Comparison of ENCODE assay signal across 8 mouse cellular contexts in genomic region chr13:56522821-56523167, GRCm38 (mm10). TPM values are rescaled to one million over a fixed set of nuclear protein-coding genes. Genes with fewer than 3 reads are reported as not detected.
DNase-seq lines count a peak whose midpoint lies in the region; ATAC-seq lines count a peak whose summit lies in the region.

No protein-coding gene starts in this region.

- peak overlapping the region; percentile 77 for H3K27ac ChIP-seq in heart, embryonic 10.5 days
- no peak overlapping the region for H3K27ac ChIP-seq in forebrain, embryonic 12.5 days
- H3K27ac ChIP-seq in liver, embryonic 13.5 days = no peak overlapping the region

- no peaks in the 10 kb centered on the region for H3K9me3 ChIP-seq in heart, embryonic 10.5 days
- no peaks in the 10 kb centered on the region for H3K9me3 ChIP-seq in forebrain, embryonic 12.5 days
- H3K9me3 ChIP-seq in liver, embryonic 13.5 days (replicated peaks) = no peaks in the 10 kb centered on the region

- WGBS in heart, embryonic 10.5 days = 6% methylated on average over 8 of the region's 8 CpGs
- WGBS in forebrain, embryonic 12.5 days = 4% methylated on average over 8 of the region's 8 CpGs
- 5% methylated on average over 8 of the region's 8 CpGs for WGBS in liver, embryonic 13.5 days (ENCODE audit: insufficient replicate concordance)

- peak; percentile 31; the same call in 1 of the 2 replicates for ATAC-seq in forebrain, embryonic 12.5 days (ENCODE audit: low FRiP score)
- ATAC-seq in liver, embryonic 13.5 days (ENCODE audit: low read depth) = no peak

- H3K4me3 ChIP-seq in heart, embryonic 10.5 days = peak overlapping the region; percentile 83
- H3K4me3 ChIP-seq in forebrain, embryonic 12.5 days (replicated peaks) = peak overlapping the region; percentile 73
- peak overlapping the region; percentile 65 for H3K4me3 ChIP-seq in liver, embryonic 13.5 days (replicated peaks)

- peaks cover 12% of the 10 kb centered on the region for H3K4me1 ChIP-seq in heart, embryonic 10.5 days
- peaks cover 3% of the 10 kb centered on the region for H3K4me1 ChIP-seq in forebrain, embryonic 12.5 days
- peaks cover 8% of the 10 kb centered on the region for H3K4me1 ChIP-seq in liver, embryonic 13.5 days (replicated peaks)

- peak overlapping the region; percentile 64 for H3K9ac ChIP-seq in forebrain, embryonic 12.5 days
- peak overlapping the region; percentile 62 for H3K9ac ChIP-seq in liver, embryonic 13.5 days

- no peaks in the 10 kb centered on the region for H3K36me3 ChIP-seq in heart, embryonic 10.5 days
- H3K36me3 ChIP-seq in forebrain, embryonic 12.5 days (replicated peaks) = no peaks in the 10 kb centered on the region
- H3K36me3 ChIP-seq in liver, embryonic 13.5 days = no peaks in the 10 kb centered on the region

- H3K4me2 ChIP-seq in forebrain, embryonic 12.5 days = peak overlapping the region; percentile 91
- peak overlapping the region; percentile 87 for H3K4me2 ChIP-seq in liver, embryonic 13.5 days

- no peak for DNase-seq in heart, embryonic 10.5 days (ENCODE audit: low spot score)
- no peak for DNase-seq in heart, adult 18-20 months
- peak; percentile 14 for DNase-seq in 3T3-L1 (ENCODE audit: low read depth, low spot score)
- DNase-seq in liver, embryonic 13.5 days = no peak
- DNase-seq in c-Kit-positive CD71-positive TER-119-positive erythroid progenitor cells, embryonic 14.5 days (ENCODE audit: low spot score) = no peak
- no peak for DNase-seq in adrenal gland, postnatal 4 days (ENCODE audit: low spot score in 2 of 2)
- DNase-seq in layer of hippocampus, adult 18-20 months (ENCODE audit: low spot score in 2 of 2) = no peak

- H3K27me3 ChIP-seq in heart, embryonic 10.5 days (ENCODE audit: insufficient read depth, poor library complexity, severe bottlenecking) = no peaks in the 10 kb centered on the region
- H3K27me3 ChIP-seq in forebrain, embryonic 12.5 days = peaks cover 2% of the 10 kb centered on the region; the same call in 1 of the 2 replicates
- H3K27me3 ChIP-seq in liver, embryonic 13.5 days = no peaks in the 10 kb centered on the region

RNA-seq across cellular contexts. Expression of gene Fbxl21, which starts 0.5 kb away (rescaled TPM):
- 1.1 TPM in 2 replicates for polyA plus RNA-seq in heart, embryonic 10.5 days (2016; fragmentation: Nextera tagmentation; extraction: Ambion mirVana)
- total RNA-seq in heart, adult 18-20 months (2021) = under 1 TPM; 0.74 to 0.87 TPM
- 2.0 and 2.4 TPM in 2 replicates for polyA plus RNA-seq in forebrain, embryonic 12.5 days (2016; fragmentation: Nextera tagmentation; extraction: Ambion mirVana)
- polyA plus RNA-seq in liver, embryonic 13.5 days (2015; fragmentation: Nextera tagmentation; extraction: Ambion mirVana) = 0.88 and 0.89 TPM in 2 replicates
- total RNA-seq in adrenal gland, postnatal 4 days (2021) = 1 to 10 TPM; 7.1 to 8.3 TPM
- total RNA-seq in layer of hippocampus, adult 18-20 months (2021) = 1 to 10 TPM; 6.7 to 8.5 TPM

RNA-seq across cellular contexts. Expression of gene Lect2, which starts 25.5 kb away (rescaled TPM):
- 0.41 and 8.8 TPM in 2 replicates for polyA plus RNA-seq in heart, embryonic 10.5 days (2016; fragmentation: Nextera tagmentation; extraction: Ambion mirVana)
- total RNA-seq in heart, adult 18-20 months (2021) = not detected
- not detected in 2 replicates for polyA plus RNA-seq in forebrain, embryonic 12.5 days (2016; fragmentation: Nextera tagmentation; extraction: Ambion mirVana)
- 57.8 and 63.0 TPM in 2 replicates for polyA plus RNA-seq in liver, embryonic 13.5 days (2015; fragmentation: Nextera tagmentation; extraction: Ambion mirVana)
- total RNA-seq in adrenal gland, postnatal 4 days (2021) = 10 to 100 TPM in 1 of 2 experiments, under 1 TPM in 1; 0.98 to 24.8 TPM
- not detected for total RNA-seq in layer of hippocampus, adult 18-20 months (2021)

RNA-seq across cellular contexts. Expression of gene Il9, which starts 40.7 kb away (rescaled TPM):
- not detected in 2 replicates for polyA plus RNA-seq in heart, embryonic 10.5 days (2016; fragmentation: Nextera tagmentation; extraction: Ambion mirVana)
- total RNA-seq in heart, adult 18-20 months (2021) = not detected
- polyA plus RNA-seq in forebrain, embryonic 12.5 days (2016; fragmentation: Nextera tagmentation; extraction: Ambion mirVana) = not detected in 2 replicates
- polyA plus RNA-seq in liver, embryonic 13.5 days (2015; fragmentation: Nextera tagmentation; extraction: Ambion mirVana) = not detected in 2 replicates
- total RNA-seq in adrenal gland, postnatal 4 days (2021) = not detected
- total RNA-seq in layer of hippocampus, adult 18-20 months (2021) = not detected

Comparison
In these comparisons a context has a peak if more than half of its experiments do, and no peak if none do; other contexts are left out.
1. RNA of gene Fbxl21, which starts 0.5 kb away (total RNA-seq): 6.7 to 8.5 TPM in layer of hippocampus, adult 18-20 months and 7.1 to 8.3 TPM in adrenal gland, postnatal 4 days; 0.74 to 0.87 TPM in heart, adult 18-20 months; every median in the first group is over 4 times any median in the second.
2. Peak in every context shown above with its lines, with median percentiles within 50 percentile points of each other: H3K4me3 ChIP-seq.